Mouse (Mus musculus) testis, adult 10 weeks (tissue): Measurements from ENCODE around the gene Gm10217. TPM values are rescaled to one million over a fixed set of nuclear protein-coding genes. Genes with fewer than 3 reads are reported as not detected.

Experiments used
- polyA plus RNA-seq: library from polyadenylated mRNA; stranded (reverse); fragments of 350-450 nt; fragmentation: Illumina TruSeq; extraction: RNeasy Lipid Tissue Mini Kit (QIAGEN cat#74804); gene quantifications from one replicate; pipeline ENCODE4 v1.2.3, GENCODE M21; 2014; ENCODE audit warnings: low read depth, low replicate concordance

Gene Gm10217
- polyA plus RNA-seq, result not detected

GRCm38 (mm10) chr8:9863951-9864350 is at the start of gene Gm10217:
TSS of gene Gm10217 (plus strand) at chr8:9864251.

Other genes with a start within 250 kb of the Gm10217 start
- gene Fam155a, start 93.1 kb upstream of the Gm10217 start, polyA plus RNA-seq, result 0.53 TPM
- 33.6 TPM for gene Lig4, start 113.4 kb downstream of the Gm10217 start, polyA plus RNA-seq
- 9.6 TPM for gene Abhd13, start 113.5 kb downstream of the Gm10217 start, polyA plus RNA-seq
- 0.39 TPM for gene Tnfsf13b, start 142.2 kb downstream of the Gm10217 start, polyA plus RNA-seq